Mouse (Mus musculus): ENCODE measurements at regions not wholly inside any gene's neighbourhood (a gene's known extent, or its start where the extent isn't known, plus 50 kb on each side); places are given as distances from the start of the nearest gene placed in this dataset.

GRCm38 (mm10) chr13:55962254-55962866 lies 126.4 kb upstream of the Pitx1 start:
- in situ Hi-C loops (cut with MboI; ENCODE audit: low pct_unique_long_range_greater_than_20kb): loop anchor here (10.0 kb wide), 2 partner anchors 228 to 298 kb away; no protein-coding TSS in a partner anchor
- H3K27me3 ChIP-seq: peaks cover 5% of the 10 kb centered on the region
- ATAC-seq: no peak
- ChIA-PET CTCF (interaction anchor here (1.0 to 2.9 kb wide), 7 partner anchors 7 to 219 kb away, joined by 3 to 13 read pairs (median 4); no protein-coding TSS in a partner anchor), POLR2A (no interaction called here)
- TF ChIP-seq CTCF (IDR thresholded peaks at IDR 0.05): no peak
- DNase-seq (ENCODE audit: low read depth, low spot score): no peak

DNA sequence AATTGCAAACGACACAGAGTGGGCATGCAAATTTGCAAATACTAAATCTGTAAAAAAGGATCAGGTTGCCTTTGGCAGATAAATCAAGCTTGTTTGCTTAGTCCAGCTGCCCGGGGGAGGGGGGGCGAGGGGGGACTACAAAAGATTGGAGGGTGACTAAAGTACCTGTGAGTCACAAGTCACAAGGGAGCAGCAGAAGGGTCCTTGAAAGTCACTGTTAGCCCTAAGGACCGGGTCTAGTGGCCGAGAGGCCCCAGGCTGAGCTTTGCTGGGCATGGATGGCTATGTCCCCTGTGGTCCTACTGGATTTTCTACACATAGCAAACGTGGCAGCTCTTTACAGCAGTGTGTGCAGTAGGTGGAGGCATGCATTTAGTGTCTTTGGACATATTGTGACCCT lies 118.4 kb upstream of the Pitx1 start:
- in situ Hi-C loops (cut with MboI; ENCODE audit: low pct_unique_long_range_greater_than_20kb): loop anchor here (5.0 kb wide), 1 partner anchor 77 kb away; no protein-coding TSS in a partner anchor
- ChIA-PET POLR2A (no interaction called here), CTCF (interaction anchor here (1.4 to 2.1 kb wide), 2 partner anchors 9 to 12 kb away, joined by 5 to 6 read pairs; no protein-coding TSS in a partner anchor)
- H3K27me3 ChIP-seq: no peaks in the 10 kb centered on the region
- TF ChIP-seq CTCF (IDR thresholded peaks at IDR 0.05): no peak
- ATAC-seq (no peak), DNase-seq (ENCODE audit: low read depth, low spot score) (no peak)

DNA sequence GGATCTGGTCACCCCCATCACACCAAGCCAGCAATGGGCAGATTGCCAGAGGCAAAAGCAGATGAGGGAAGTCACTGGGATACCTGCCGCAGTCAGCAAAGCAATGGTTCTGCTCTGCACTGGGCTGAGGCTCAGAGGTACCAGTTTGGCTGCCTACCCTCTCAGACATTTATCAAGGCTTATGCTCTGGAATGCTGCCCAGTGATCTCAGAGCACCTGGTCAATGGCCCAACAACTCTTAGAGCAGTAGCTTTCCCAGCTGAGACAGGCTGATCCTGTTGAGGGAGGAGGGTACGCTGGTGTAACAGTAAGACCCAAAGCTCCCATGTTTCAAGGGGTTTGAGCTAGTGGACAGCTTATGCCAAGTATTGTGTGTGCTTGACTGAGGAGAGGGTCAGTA lies 117.4 kb upstream of the Pitx1 start:
- ChIA-PET CTCF (no interaction called here), POLR2A (no interaction called here)
- no peaks in the 10 kb centered on the region for H3K27me3 ChIP-seq
- TF ChIP-seq CTCF (IDR thresholded peaks at IDR 0.05): no peak
- in situ Hi-C loops (cut with MboI; ENCODE audit: low pct_unique_long_range_greater_than_20kb): loop anchor here (5.0 kb wide), 1 partner anchor 76 kb away; no protein-coding TSS in a partner anchor
- DNase-seq (ENCODE audit: low read depth, low spot score): no peak
- ATAC-seq: no peak

GRCm38 (mm10) chr13:55950773-55951172 lies 114.8 kb upstream of the Pitx1 start:
- in situ Hi-C loops (cut with MboI; ENCODE audit: low pct_unique_long_range_greater_than_20kb): loop anchor here (5.0 kb wide), 1 partner anchor 73 kb away; no protein-coding TSS in a partner anchor
- ATAC-seq: no peak

DNA sequence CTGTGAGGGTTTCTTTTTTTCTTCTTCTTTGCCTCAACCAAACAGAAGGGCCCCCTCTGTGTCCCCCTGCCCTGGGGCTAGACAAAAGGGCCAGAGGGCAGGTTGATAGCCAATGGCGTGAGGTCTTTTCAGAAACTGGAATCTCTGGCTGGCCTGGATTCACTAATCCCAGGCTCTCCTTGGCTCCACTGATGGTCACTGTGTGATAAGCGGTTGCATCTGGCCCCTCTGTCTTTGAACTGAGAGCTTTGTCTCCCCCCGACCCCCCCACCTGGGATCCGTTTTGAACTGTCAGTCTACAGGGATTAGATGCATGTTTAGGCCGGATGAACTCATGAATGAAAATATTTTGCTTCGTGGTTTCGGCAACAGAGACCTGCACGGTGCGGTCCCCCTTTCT lies 112.6 kb upstream of the Pitx1 start:
- H3K27me3 ChIP-seq: no peaks in the 10 kb centered on the region
- ChIA-PET CTCF (no interaction called here), POLR2A (no interaction called here)
- TF ChIP-seq CTCF (IDR thresholded peaks at IDR 0.05): no peak
- in situ Hi-C loops (cut with MboI; ENCODE audit: low pct_unique_long_range_greater_than_20kb): no loop called here
- DNase-seq (ENCODE audit: low read depth, low spot score) (no peak), ATAC-seq (no peak)

More at GRCm38 (mm10) chr13:55950773-55951172, 114.8 kb upstream of the Pitx1 start:
- no peak for TF ChIP-seq CTCF (IDR thresholded peaks at IDR 0.05)
- no peak for DNase-seq (ENCODE audit: low read depth, low spot score)
- H3K27me3 ChIP-seq: no peaks in the 10 kb centered on the region
- POLR2A ChIA-PET: no interaction called here
- CTCF ChIA-PET: interaction anchor here (1.2 to 1.3 kb wide), 2 partner anchors 12 to 223 kb away, joined by 4 read pairs; no protein-coding TSS in a partner anchor

GRCm38 (mm10) chr13:55948144-55948543 lies 112.2 kb upstream of the Pitx1 start:
- DNase-seq (ENCODE audit: low read depth, low spot score) (no peak), ATAC-seq (no peak)
- in situ Hi-C loops (cut with MboI; ENCODE audit: low pct_unique_long_range_greater_than_20kb): no loop called here
- no peak for TF ChIP-seq CTCF (IDR thresholded peaks at IDR 0.05)
- POLR2A ChIA-PET: no interaction called here
- no peaks in the 10 kb centered on the region for H3K27me3 ChIP-seq
- CTCF ChIA-PET: no interaction called here

DNA sequence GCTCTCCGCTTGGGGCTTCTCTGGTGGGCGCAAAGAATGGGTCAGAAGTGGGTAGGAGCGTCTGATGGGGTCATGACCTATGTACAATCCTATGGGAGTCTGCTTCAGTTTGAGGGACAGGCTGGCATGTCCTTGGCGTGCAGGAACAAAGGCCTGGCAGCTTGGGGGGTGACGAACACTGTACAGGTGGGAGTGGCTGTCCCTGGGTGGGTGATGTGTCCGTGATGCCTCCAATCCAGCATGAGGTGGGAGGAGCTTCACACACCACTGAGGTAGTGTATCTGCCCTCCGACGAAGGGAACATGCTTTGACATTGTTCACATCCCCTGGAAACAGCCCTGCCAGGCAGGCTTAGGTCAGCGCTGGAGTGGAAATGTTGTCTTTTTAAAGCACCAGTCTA lies 101.4 kb upstream of the Pitx1 start:
- ChIA-PET POLR2A (no interaction called here), CTCF (no interaction called here)
- H3K27me3 ChIP-seq: no peaks in the 10 kb centered on the region
- DNase-seq (ENCODE audit: low read depth, low spot score) (no peak), ATAC-seq (no peak)
- in situ Hi-C loops (cut with MboI; ENCODE audit: low pct_unique_long_range_greater_than_20kb): no loop called here
- TF ChIP-seq CTCF (IDR thresholded peaks at IDR 0.05): no peak

- ChIA-PET POLR2A (no interaction called here), CTCF (no interaction called here)
- in situ Hi-C loops (cut with MboI; ENCODE audit: low pct_unique_long_range_greater_than_20kb): no loop called here
- H3K27me3 ChIP-seq: no peaks in the 10 kb centered on the region
- TF ChIP-seq CTCF (IDR thresholded peaks at IDR 0.05): no peak
- no peak for ATAC-seq
- no peak for DNase-seq (ENCODE audit: low read depth, low spot score)
Measured at GRCm38 (mm10) chr13:55937000-55937399, 101.0 kb upstream of the Pitx1 start.

DNA sequence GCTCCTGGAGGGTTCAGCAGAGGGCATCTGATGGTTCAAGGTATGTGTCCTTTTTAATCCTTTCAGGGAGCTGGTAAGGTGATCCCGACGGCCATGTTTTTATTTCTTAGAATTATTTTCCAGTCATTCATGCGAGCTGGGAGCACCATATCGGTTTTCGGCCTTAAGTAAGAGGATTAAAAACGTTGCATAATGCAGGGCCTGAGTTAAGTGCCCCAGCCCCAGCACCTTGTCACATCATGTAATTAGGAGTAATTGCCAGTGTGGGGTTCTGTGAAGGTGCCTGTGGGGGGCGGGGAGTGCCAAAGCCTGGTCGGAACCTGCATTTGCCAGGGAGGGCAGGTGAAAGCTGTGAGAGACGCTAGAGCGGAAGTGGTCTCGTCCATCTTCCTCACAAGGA lies 94.6 kb upstream of the Pitx1 start:
- DNase-seq (ENCODE audit: low read depth, low spot score): no peak
- ChIA-PET CTCF (no interaction called here), POLR2A (interaction anchor here (0.6 kb wide), 1 partner anchor 431 kb away, joined by 7 read pairs; no protein-coding TSS in a partner anchor)
- no peaks in the 10 kb centered on the region for H3K27me3 ChIP-seq
- no peak for ATAC-seq
- in situ Hi-C loops (cut with MboI; ENCODE audit: low pct_unique_long_range_greater_than_20kb): no loop called here
- TF ChIP-seq CTCF (IDR thresholded peaks at IDR 0.05): no peak

DNA sequence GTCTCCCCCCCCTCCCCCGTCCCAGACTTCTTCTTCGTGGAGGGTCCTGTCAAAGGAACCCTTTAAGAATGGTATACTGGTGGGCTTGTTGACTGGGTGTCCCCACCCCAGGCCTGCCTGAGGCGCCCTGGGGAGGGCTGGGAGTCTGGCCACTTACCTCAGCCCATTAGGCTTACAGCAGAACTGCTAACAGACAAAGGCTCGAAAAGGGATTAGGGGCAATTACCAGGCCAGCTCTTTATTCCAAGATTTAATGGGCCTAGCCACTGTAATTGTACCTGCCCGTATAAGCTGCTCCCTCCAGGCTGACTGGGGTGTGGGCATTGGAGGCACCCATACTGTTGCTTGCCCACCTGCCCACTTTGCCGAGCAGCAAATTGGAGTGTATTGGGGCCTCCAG lies 93.8 kb upstream of the Pitx1 start:
- ChIA-PET POLR2A (no interaction called here), CTCF (no interaction called here)
- no peaks in the 10 kb centered on the region for H3K27me3 ChIP-seq
- in situ Hi-C loops (cut with MboI; ENCODE audit: low pct_unique_long_range_greater_than_20kb): no loop called here
- TF ChIP-seq CTCF (IDR thresholded peaks at IDR 0.05): no peak
- ATAC-seq: no peak
- DNase-seq (ENCODE audit: low read depth, low spot score): no peak

- no peaks in the 10 kb centered on the region for H3K27me3 ChIP-seq
- ChIA-PET POLR2A (no interaction called here), CTCF (interaction anchor here (1.6 kb wide), 1 partner anchor 39 kb away, joined by 4 read pairs; no protein-coding TSS in a partner anchor)
- DNase-seq (ENCODE audit: low read depth, low spot score) (no peak), ATAC-seq (no peak)
- no peak for TF ChIP-seq CTCF (IDR thresholded peaks at IDR 0.05)
- in situ Hi-C loops (cut with MboI; ENCODE audit: low pct_unique_long_range_greater_than_20kb): no loop called here
Measured at GRCm38 (mm10) chr13:55923505-55924136, 87.6 kb upstream of the Pitx1 start.

Measured in Patski (cell line).